In the genomic region with DNA sequence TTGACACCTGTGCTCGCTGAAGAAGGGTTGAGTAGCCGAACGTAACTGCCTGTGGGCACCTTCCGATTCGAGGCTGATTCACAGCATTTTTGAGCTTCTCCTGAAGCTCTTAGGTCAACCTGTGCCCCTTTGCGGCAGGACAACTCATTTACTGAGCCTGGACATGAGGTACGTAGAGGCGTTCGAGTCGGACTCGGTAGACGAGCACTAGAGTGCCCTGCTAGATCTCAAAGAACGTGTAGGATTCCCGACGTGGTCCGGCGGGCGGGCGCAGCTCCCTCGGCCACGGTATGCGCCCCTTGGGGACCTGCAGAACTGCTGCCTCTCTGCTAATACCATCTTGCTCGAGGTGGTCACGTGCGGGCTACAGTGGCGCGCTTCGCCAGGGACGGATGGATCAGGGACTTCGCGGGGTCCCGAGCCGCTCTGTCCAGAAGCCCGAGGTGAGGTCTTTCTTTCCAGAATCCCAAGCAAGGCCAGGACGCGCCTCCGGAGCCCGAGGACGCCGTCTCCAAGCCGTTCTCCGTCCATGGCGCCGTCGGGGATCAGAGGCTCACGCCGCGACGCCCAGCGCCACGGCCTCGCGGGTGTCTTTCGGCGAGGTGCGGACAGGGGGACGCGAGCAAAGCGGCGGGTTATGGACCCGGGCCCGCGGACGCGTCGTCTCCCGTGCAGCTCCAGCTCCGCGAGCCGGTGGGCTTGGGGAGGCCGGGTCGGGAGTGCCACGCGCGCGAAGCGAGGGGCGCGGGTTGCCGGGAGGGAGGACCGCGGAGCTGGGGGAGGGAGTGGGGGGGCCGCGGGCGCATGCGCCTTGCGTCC, we compare ENCODE assay signal across 8 mouse cellular contexts. TPM values are rescaled to one million over a fixed set of nuclear protein-coding genes. Genes with fewer than 3 reads are reported as not detected.
DNase-seq lines count a peak whose midpoint lies in the region; ATAC-seq and TF ChIP-seq lines count a peak whose summit lies in the region.

A gene (plus strand): TSS at position 51 of the 819 bp plus-strand sequence.

- TF ChIP-seq CTCF in G1E (IDR thresholded peaks at IDR 0.05; ENCODE audit: low read depth, low read length), result no peak
- TF ChIP-seq CTCF in layer of hippocampus, adult 2 months (conservative IDR thresholded peaks at IDR 0.05), result 0 out of 2 replicates have a peak, but pooled peaks have one; percentile 7
- peak; percentile 4; the same call in 1 of the 2 replicates for TF ChIP-seq CTCF in stomach, postnatal 0 days (IDR thresholded peaks at IDR 0.05; ENCODE audit: low read depth)

- peak within 1 kb of the TSS; percentile 79 for H3K9ac ChIP-seq in heart, embryonic 14.5 days (ENCODE audit: low read length)
- peak within 1 kb of the TSS; percentile 87 for H3K9ac ChIP-seq in stomach, postnatal 0 days (ENCODE audit: low read length)

- ATAC-seq in G1E (ENCODE audit: extremely low read depth, insufficient number of reproducible peaks, low FRiP score, poor library complexity, severe bottlenecking), result no peak
- ATAC-seq in heart, embryonic 14.5 days (ENCODE audit: insufficient number of reproducible peaks, insufficient read depth, low FRiP score, low read depth), result peak; percentile 40; the same call in 1 of the 2 replicates
- ATAC-seq in stomach, postnatal 0 days (ENCODE audit: low FRiP score, low TSS enrichment), result peak; percentile 62

- no peaks in the 10 kb centered on the region for H3K36me3 ChIP-seq in G1E (replicated peaks)
- H3K36me3 ChIP-seq in heart, embryonic 14.5 days (ENCODE audit: control insufficient read depth, insufficient read depth, low read length), result no peaks in the 10 kb centered on the region
- H3K36me3 ChIP-seq in stomach, postnatal 0 days (ENCODE audit: control insufficient read depth, insufficient read depth, low read length), result no peaks in the 10 kb centered on the region

- H3K4me1 ChIP-seq in G1E (ENCODE audit: insufficient read depth, low read depth, low read length), result peaks cover 43% of the 10 kb centered on the region
- H3K4me1 ChIP-seq in heart, embryonic 14.5 days (ENCODE audit: control insufficient read depth in 2 of 2, insufficient read depth in 2 of 2, low read length in 2 of 2), result peaks cover 0 to 8% of the 10 kb centered on the region in 2 experiments; a peak in 1 of 4 replicates
- no peaks in the 10 kb centered on the region for H3K4me1 ChIP-seq in stomach, postnatal 0 days (replicated peaks; ENCODE audit: control insufficient read depth, insufficient read depth)

- no peak for TF ChIP-seq EP300 in stomach, postnatal 0 days (optimal IDR thresholded peaks at IDR 0.05)

- H3K27ac ChIP-seq in heart, embryonic 14.5 days (replicated peaks in 1 of 2; ENCODE audit: control insufficient read depth in 1 of 2, insufficient read depth in 1 of 2, low read depth in 2 of 2, low read length in 2 of 2), result peak within 1 kb of the TSS; percentile 71 to 82
- peak within 1 kb of the TSS; percentile 96 for H3K27ac ChIP-seq in layer of hippocampus, adult 2 months
- peak within 1 kb of the TSS; percentile 91 for H3K27ac ChIP-seq in stomach, postnatal 0 days (replicated peaks)

- H3K4me2 ChIP-seq in heart, embryonic 14.5 days (ENCODE audit: low read length), result peak within 1 kb of the TSS; percentile 93
- peak within 1 kb of the TSS; percentile 79 for H3K4me2 ChIP-seq in stomach, postnatal 0 days (replicated peaks; ENCODE audit: low read depth)

- peaks cover 4% of the 10 kb centered on the region; the same call in 1 of the 2 replicates for H3K27me3 ChIP-seq in G1E (ENCODE audit: insufficient read depth, low read length)
- H3K27me3 ChIP-seq in heart, embryonic 14.5 days (ENCODE audit: control insufficient read depth, insufficient read depth, low read length), result 0 out of 2 replicates have a peak, but pooled peaks cover 4% of the 10 kb centered on the region
- no peaks in the 10 kb centered on the region for H3K27me3 ChIP-seq in stomach, postnatal 0 days (ENCODE audit: control insufficient read depth, insufficient read depth, low read length)

- intact Hi-C loops in gastrocnemius, postnatal 36 days (cut with DNase I), result loop anchor here (5.0 kb wide), 1 partner anchor 152 kb away; no protein-coding TSS in a partner anchor

- WGBS in heart, embryonic 14.5 days, result 2% methylated on average over 80 of the region's 87 CpGs
- WGBS in stomach, postnatal 0 days, result 2% methylated on average over 76 of the region's 87 CpGs

- peak within 1 kb of the TSS; percentile 81 for H3K4me3 ChIP-seq in G1E (ENCODE audit: low read depth, low read length)
- H3K4me3 ChIP-seq in heart, embryonic 14.5 days (ENCODE audit: control insufficient read depth in 1 of 2, insufficient read depth in 1 of 2, low read depth in 1 of 2, low read length in 2 of 2), result peak within 1 kb of the TSS; percentile 91 to 99
- H3K4me3 ChIP-seq in layer of hippocampus, adult 2 months, result peak within 1 kb of the TSS; percentile 96
- peak within 1 kb of the TSS; percentile 91 for H3K4me3 ChIP-seq in stomach, postnatal 0 days (ENCODE audit: low read depth, low read length)

- H3K9me3 ChIP-seq in G1E (replicated peaks), result no peaks in the 10 kb centered on the region
- H3K9me3 ChIP-seq in heart, embryonic 14.5 days (ENCODE audit: control insufficient read depth, low read length), result no peaks in the 10 kb centered on the region
- no peaks in the 10 kb centered on the region for H3K9me3 ChIP-seq in stomach, postnatal 0 days (ENCODE audit: control insufficient read depth, low read length)

- DNase-seq in gastrocnemius, adult 18-20 months (ENCODE audit: low spot score), result peak; percentile 68
- no peak for DNase-seq in gastrocnemius, postnatal 36 days
- DNase-seq in G1E (ENCODE audit: low spot score), result peak; percentile 33
- peak; percentile 72 for DNase-seq in embryo, embryonic 11.5 days (ENCODE audit: low read depth, low spot score)
- DNase-seq in layer of hippocampus, adult 2 months (ENCODE audit: low spot score in 2 of 2), result no peak
- DNase-seq in lung, postnatal 10 days, result peak; percentile 43
- DNase-seq in stomach, postnatal 0 days (ENCODE audit: low spot score), result no peak

RNA-seq across cellular contexts. Expression of the gene that starts here (rescaled TPM):
- 10 to 100 TPM; 11.4 to 14.1 TPM for total RNA-seq in gastrocnemius, adult 18-20 months (2021)
- 1 to 10 TPM; 5.9 to 8.5 TPM for total RNA-seq in gastrocnemius, postnatal 36 days (2021)
- total RNA-seq in G1E (2014; fragmentation: Nextera tagmentation) (26.2 and 26.6 TPM in 2 replicates), G1E (2017) (14.8 and 15.7 TPM in 2 replicates)
- 2.0 and 3.1 TPM in 2 replicates for polyA plus RNA-seq in G1E (2012)
- polyA plus RNA-seq in heart, embryonic 14.5 days (2014; fragmentation: Nextera tagmentation; extraction: Ambion mirVana), result 11.1 TPM in 2 replicates
- total RNA-seq in layer of hippocampus, adult 2 months (2021), result 10 to 100 TPM; 33.5 to 36.6 TPM
- polyA plus RNA-seq in stomach, postnatal 0 days (2015; fragmentation: Nextera tagmentation; extraction: Ambion mirVana), result 5.4 and 6.2 TPM in 2 replicates

Comparison
In these comparisons a context has a peak if more than half of its experiments do, and no peak if none do; other contexts are left out.
1. DNase-seq: peak in gastrocnemius, adult 18-20 months (single experiment), G1E (single experiment), embryo, embryonic 11.5 days (single experiment) and lung, postnatal 10 days (single experiment); none in gastrocnemius, postnatal 36 days (0 of 2), layer of hippocampus, adult 2 months (0 of 2) and stomach, postnatal 0 days (single experiment).
2. Peak in every context shown above with its lines, with median percentiles within 50 percentile points of each other: H3K4me3 ChIP-seq and H3K27ac ChIP-seq.